Mouse (Mus musculus) stomach, postnatal 0 days (tissue): ENCODE measurements around the gene Cd93. TPM values are rescaled to one million over a fixed set of nuclear protein-coding genes. Genes with fewer than 3 reads are reported as not detected.
A peak's percentile ranks its signal among the peaks of the same experiment; 100 is the strongest.

Experiments used
- ATAC-seq: fragments of 200-750 bp; cut with Nextera tagmentation; 2 replicates; pipeline ENCODE4 v1.8.0; 2017; ENCODE audit not compliant: low FRiP score, low TSS enrichment
- DNase-seq: peaks from one replicate; pipeline ENCODE4 v3.0.0-alpha.2; 2016; ENCODE audit warnings: low spot score
- H3K27ac ChIP-seq: fragments of 300-500 bp; sonication (generic); replicated peaks from 2 replicates; pipeline ENCODE4 v1.5.1; 2014; ENCODE audit warnings: mild to moderate bottlenecking, control low read depth
- H3K27me3 ChIP-seq: fragments of 300-500 bp; sonication (generic); 2 replicates; pipeline ENCODE4 v1.6.1; 2014; ENCODE audit warnings: low read length; ENCODE audit not compliant: control insufficient read depth, insufficient read depth
- H3K36me3 ChIP-seq: fragments of 300-500 bp; sonication (generic); 2 replicates; pipeline ENCODE4 v1.6.1; 2014; ENCODE audit warnings: low read length, mixed read lengths; ENCODE audit not compliant: control insufficient read depth, insufficient read depth
- H3K4me1 ChIP-seq: fragments of 300-500 bp; sonication (generic); replicated peaks from 2 replicates; pipeline ENCODE4 v1.6.1; 2014; ENCODE audit warnings: antibody characterized with exemption; ENCODE audit not compliant: control insufficient read depth, insufficient read depth
- H3K4me2 ChIP-seq: fragments of 300-500 bp; sonication (generic); replicated peaks from 2 replicates; pipeline ENCODE4 v1.6.1; 2014; ENCODE audit warnings: low read depth, mild to moderate bottlenecking, control low read depth, moderate library complexity
- H3K4me3 ChIP-seq: fragments of 300-500 bp; sonication (generic); 2 replicates; pipeline ENCODE4 v1.5.1; 2014; ENCODE audit warnings: low read depth, low read length, control low read depth
- H3K9ac ChIP-seq: fragments of 300-500 bp; sonication (generic); 2 replicates; pipeline ENCODE4 v1.6.1; 2014; ENCODE audit warnings: mild to moderate bottlenecking, low read length, control low read depth, mixed read lengths
- H3K9me3 ChIP-seq: fragments of 300-500 bp; sonication (generic); 2 replicates; pipeline ENCODE4 v1.6.1; 2016; ENCODE audit warnings: low read length; ENCODE audit not compliant: control insufficient read depth
- CTCF ChIP-seq: IDR thresholded peaks from 2 replicates; pipeline ENCODE4 v1.5.1; 2016; ENCODE audit warnings: antibody characterized with exemption, low read depth, mild to moderate bottlenecking, moderate library complexity
- EP300 ChIP-seq: optimal IDR thresholded peaks from 2 replicates; pipeline ENCODE3; 2016; ENCODE audit warnings: antibody characterized with exemption
- WGBS: fragments of 180-500 bp; shearing (Covaris S2); extraction: QIAGEN DNeasy Blood & Tissue Kit; methylation state at CpG from one replicate; pipeline ENCODE4 v1.1.7; 2014; 5-methylcytosine and 5-hydroxymethylcytosine counted together
- polyA plus RNA-seq: library from polyadenylated mRNA; unstranded; fragments of >200 nt; fragmentation: Nextera tagmentation; extraction: Ambion mirVana; gene quantifications from 2 replicates; pipeline ENCODE4 v1.2.1, GENCODE M21; 2015

The Cd93 gene
- polyA plus RNA-seq, 1 experiment from 2014 or later = 4.3 TPM

- H3K4me2 ChIP-seq = 0 out of 2 replicates have a peak overlapping the region, but pooled peaks have one; percentile 4
- H3K9me3 ChIP-seq = no peaks in the 10 kb centered on the region
- ATAC-seq (no peak), DNase-seq (no peak)
- H3K27ac ChIP-seq = no peak overlapping the region
- H3K27me3 ChIP-seq = no peaks in the 10 kb centered on the region
- H3K4me1 ChIP-seq = no peaks in the 10 kb centered on the region
- 86% methylated on average over 10 of the region's 10 CpGs for WGBS
- H3K4me3 ChIP-seq = peak overlapping the region; percentile 17; the same call in 1 of the 2 replicates
- H3K36me3 ChIP-seq = no peaks in the 10 kb centered on the region
- no peak overlapping the region for H3K9ac ChIP-seq
- TF ChIP-seq CTCF = no peak
- no peak for TF ChIP-seq EP300
These were observed 1.9 kb downstream of the Cd93 start for GRCm38 (mm10) chr2:148441421-148441820.

GRCm38 (mm10) chr2:148439691-148440276 is 3.6 kb downstream of the Cd93 start:
- no peak overlapping the region for H3K4me2 ChIP-seq
- TF ChIP-seq EP300 (no peak), CTCF (no peak)
- no peaks in the 10 kb centered on the region for H3K9me3 ChIP-seq
- no peak overlapping the region for H3K27ac ChIP-seq
- H3K4me1 ChIP-seq = no peaks in the 10 kb centered on the region
- 45% methylated on average over 3 of the region's 3 CpGs for WGBS
- ATAC-seq = no peak
- no peaks in the 10 kb centered on the region for H3K27me3 ChIP-seq
- H3K4me3 ChIP-seq = no peak overlapping the region
- no peaks in the 10 kb centered on the region for H3K36me3 ChIP-seq
- H3K9ac ChIP-seq = no peak overlapping the region
- DNase-seq = no peak

GRCm38 (mm10) chr2:148436285-148436684 is 7.1 kb downstream of the Cd93 start:
- WGBS = 59% methylated on average over 3 of the region's 3 CpGs
- Histone ChIP-seq H3K36me3 (no peaks in the 10 kb centered on the region), H3K4me3 (no peak overlapping the region), H3K4me2 (no peak overlapping the region), H3K27ac (no peak overlapping the region), H3K27me3 (no peaks in the 10 kb centered on the region), H3K9me3 (no peaks in the 10 kb centered on the region), H3K9ac (no peak overlapping the region), H3K4me1 (no peaks in the 10 kb centered on the region)
- no peak for DNase-seq
- TF ChIP-seq CTCF (no peak), EP300 (no peak)
- ATAC-seq = no peak

GRCm38 (mm10) chr2:148432346-148432745 is 11.0 kb downstream of the Cd93 start:
- Histone ChIP-seq H3K27me3 (no peaks in the 10 kb centered on the region), H3K4me3 (no peak overlapping the region), H3K4me2 (no peak overlapping the region), H3K9ac (no peak overlapping the region), H3K4me1 (no peaks in the 10 kb centered on the region), H3K27ac (no peak overlapping the region), H3K9me3 (no peaks in the 10 kb centered on the region), H3K36me3 (no peaks in the 10 kb centered on the region)
- TF ChIP-seq CTCF (no peak), EP300 (no peak)
- no peak for ATAC-seq
- DNase-seq = no peak
- 49% methylated on average over 2 of the region's 2 CpGs for WGBS

GRCm38 (mm10) chr2:148430941-148431340 is 12.4 kb downstream of the Cd93 start:
- Histone ChIP-seq H3K36me3 (no peaks in the 10 kb centered on the region), H3K4me2 (no peak overlapping the region), H3K9me3 (no peaks in the 10 kb centered on the region), H3K27ac (no peak overlapping the region), H3K27me3 (no peaks in the 10 kb centered on the region), H3K9ac (no peak overlapping the region), H3K4me1 (no peaks in the 10 kb centered on the region), H3K4me3 (no peak overlapping the region)
- WGBS = 63% methylated on average over 4 of the region's 4 CpGs
- DNase-seq (no peak), ATAC-seq (no peak)
- TF ChIP-seq EP300 = no peak
- no peak for TF ChIP-seq CTCF

GRCm38 (mm10) chr2:148429001-148429505 is 14.3 kb downstream of the Cd93 start:
- no peak overlapping the region for H3K27ac ChIP-seq
- no peak overlapping the region for H3K4me3 ChIP-seq
- no peaks in the 10 kb centered on the region for H3K27me3 ChIP-seq
- no peaks in the 10 kb centered on the region for H3K9me3 ChIP-seq
- TF ChIP-seq EP300 (no peak), CTCF (no peak)
- no peak overlapping the region for H3K4me2 ChIP-seq
- H3K9ac ChIP-seq = no peak overlapping the region
- H3K4me1 ChIP-seq = no peaks in the 10 kb centered on the region
- H3K36me3 ChIP-seq = no peaks in the 10 kb centered on the region
- ATAC-seq = no peak
- no peak for DNase-seq
